Mouse (Mus musculus) lung, postnatal 14 days (tissue): ENCODE results near the gene Zbtb43.

Experiments
- DNase-seq: peaks from one replicate; pipeline ENCODE4 v3.0.0; 2021

The Zbtb43 gene

GRCm38 (mm10) chr2:33452721-33453120 is 15.6 kb downstream of the Zbtb43 start:
- DNase-seq, result no peak

- peak; percentile 60 for DNase-seq
Observed at GRCm38 (mm10) chr2:33452140-33452539, 16.2 kb downstream of the Zbtb43 start.

GRCm38 (mm10) chr2:33451038-33451978 is 17.1 kb downstream of the Zbtb43 start:
- no peak for DNase-seq

- DNase-seq, result no peak
Observed at GRCm38 (mm10) chr2:33449119-33449873, 19.1 kb downstream of the Zbtb43 start.

GRCm38 (mm10) chr2:33446796-33447195 is 21.6 kb downstream of the Zbtb43 start:
- no peak for DNase-seq

- no peak for DNase-seq
Observed at GRCm38 (mm10) chr2:33445741-33446140, 22.6 kb downstream of the Zbtb43 start.

- no peak for DNase-seq
Observed at GRCm38 (mm10) chr2:33444862-33445261, 23.5 kb downstream of the Zbtb43 start.

- peak; percentile 95 for DNase-seq
Observed at GRCm38 (mm10) chr2:33444358-33444757, 24.0 kb downstream of the Zbtb43 start.

GRCm38 (mm10) chr2:33442701-33443100 is 25.7 kb downstream of the Zbtb43 start:
- DNase-seq, result no peak

- no peak for DNase-seq
Observed at GRCm38 (mm10) chr2:33440893-33441292, 27.5 kb downstream of the Zbtb43 start.

- DNase-seq, result no peak
Observed at GRCm38 (mm10) chr2:33439980-33440670, 28.2 kb downstream of the Zbtb43 start.

- DNase-seq, result no peak
Observed at GRCm38 (mm10) chr2:33439471-33439881, 28.9 kb downstream of the Zbtb43 start.

- no peak for DNase-seq
Observed at GRCm38 (mm10) chr2:33438377-33438776, 30.0 kb downstream of the Zbtb43 start.

GRCm38 (mm10) chr2:33437184-33437583 is 31.2 kb downstream of the Zbtb43 start:
- no peak for DNase-seq

- no peak for DNase-seq
Observed at GRCm38 (mm10) chr2:33436035-33436580, 32.3 kb downstream of the Zbtb43 start.

- no peak for DNase-seq
Observed at GRCm38 (mm10) chr2:33435036-33435650, 33.2 kb downstream of the Zbtb43 start.

GRCm38 (mm10) chr2:33432877-33433276 is 35.5 kb downstream of the Zbtb43 start:
- peak; percentile 80 for DNase-seq

- peak; percentile 72 for DNase-seq
Observed at GRCm38 (mm10) chr2:33430771-33431699, 37.3 kb downstream of the Zbtb43 start, which contains the start of gene Zbtb34. TSS of gene Zbtb34 (minus strand) at chr2:33431324.

- DNase-seq, result no peak
Observed at GRCm38 (mm10) chr2:33430081-33430770, 38.1 kb downstream of the Zbtb43 start.

- DNase-seq, result peak; percentile 62
Observed at GRCm38 (mm10) chr2:33429339-33429738, 39.0 kb downstream of the Zbtb43 start.
